Mouse (Mus musculus) limb, embryonic 11.5 days (tissue): ENCODE results near the gene Hivep3. TPM values are rescaled to one million over a fixed set of nuclear protein-coding genes. Genes with fewer than 3 reads are reported as not detected.

ENCODE experiments used
- ATAC-seq: fragments of 200-750 bp; cut with Nextera tagmentation; 2 replicates; pipeline ENCODE4 v1.8.0; 2017; ENCODE audit warnings: low read depth; ENCODE audit not compliant: insufficient number of reproducible peaks, low FRiP score, low TSS enrichment
- DNase-seq: peaks from one replicate; pipeline ENCODE4 v3.0.0-alpha.2; 2015; ENCODE audit warnings: low spot score
- H3K27ac ChIP-seq: fragments of 300-500 bp; sonication (generic); replicated peaks from 2 replicates; pipeline ENCODE4 v1.5.1; 2014; ENCODE audit warnings: low read depth, mild to moderate bottlenecking, low read length
- H3K27me3 ChIP-seq: fragments of 300-500 bp; sonication (generic); 2 replicates; pipeline ENCODE4 v1.6.1; 2014; ENCODE audit warnings: mild to moderate bottlenecking, low read length, mixed read lengths; ENCODE audit not compliant: control insufficient read depth, insufficient read depth
- H3K36me3 ChIP-seq: fragments of 300-500 bp; sonication (generic); 2 replicates; pipeline ENCODE4 v1.6.1; 2014; ENCODE audit warnings: mild to moderate bottlenecking, low read length, moderate library complexity, mixed read lengths; ENCODE audit not compliant: control insufficient read depth, insufficient read depth
- H3K4me1 ChIP-seq: fragments of 300-500 bp; sonication (generic); 2 replicates; pipeline ENCODE4 v1.6.1; 2014; ENCODE audit warnings: low read length, mixed read lengths; ENCODE audit not compliant: control insufficient read depth, insufficient read depth
- H3K4me2 ChIP-seq: fragments of 300-500 bp; sonication (generic); 2 replicates; pipeline ENCODE4 v1.6.1; 2014; ENCODE audit warnings: low read depth, mild to moderate bottlenecking, moderate library complexity; ENCODE audit not compliant: severe bottlenecking
- H3K4me3 ChIP-seq: fragments of 300-500 bp; sonication (generic); 2 replicates; pipeline ENCODE4 v1.5.1; 2014; ENCODE audit warnings: low read depth, low read length
- H3K9ac ChIP-seq: fragments of 300-500 bp; sonication (generic); 2 replicates; pipeline ENCODE4 v1.6.1; 2014; ENCODE audit warnings: mild to moderate bottlenecking, low read length
- H3K9me3 ChIP-seq: fragments of 300-500 bp; sonication (generic); 2 replicates; pipeline ENCODE4 v1.6.1; 2016; ENCODE audit warnings: low read length; ENCODE audit not compliant: control insufficient read depth
- WGBS: fragments of 180-500 bp; shearing (Covaris S2); extraction: QIAGEN DNeasy Blood & Tissue Kit; methylation state at CpG from one replicate; pipeline ENCODE4 v1.1.7; 2014; 5-methylcytosine and 5-hydroxymethylcytosine counted together
- polyA plus RNA-seq: library from polyadenylated mRNA; unstranded; fragments of >200 nt; fragmentation: Nextera tagmentation; extraction: Ambion mirVana; gene quantifications from 2 replicates; pipeline ENCODE4 v1.2.1, GENCODE M21; 2014

Hivep3 gene
- polyA plus RNA-seq, 1 experiment from 2014 or later, result 0.55 TPM

DNA sequence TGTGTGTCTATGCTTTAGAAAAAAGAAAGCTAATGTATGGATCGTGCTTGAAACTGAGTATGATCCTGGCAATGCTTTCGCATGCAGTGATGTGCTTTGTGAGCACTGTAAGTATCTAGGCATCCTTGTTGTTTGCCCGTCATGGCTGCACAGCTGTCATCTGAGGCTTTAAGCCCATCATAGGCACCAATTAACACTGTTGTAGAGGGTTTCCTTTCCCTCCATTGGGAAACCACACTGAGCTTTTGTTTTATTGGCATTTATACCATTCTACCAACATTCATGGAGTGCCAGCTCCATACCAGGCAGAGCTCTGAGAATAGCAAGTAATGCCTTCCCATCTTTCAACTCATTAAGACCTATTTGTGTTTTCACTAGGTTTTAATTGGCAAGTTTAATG lies 42.3 kb downstream of the Hivep3 start:
- Histone ChIP-seq H3K36me3 (no peaks in the 10 kb centered on the region), H3K9me3 (no peaks in the 10 kb centered on the region), H3K4me1 (no peaks in the 10 kb centered on the region), H3K4me2 (no peak overlapping the region), H3K4me3 (no peak overlapping the region), H3K27me3 (no peaks in the 10 kb centered on the region), H3K9ac (no peak overlapping the region), H3K27ac (no peak overlapping the region)
- ATAC-seq (no peak), DNase-seq (no peak)
- 79% methylated on average over 3 of the region's 3 CpGs for WGBS

DNA sequence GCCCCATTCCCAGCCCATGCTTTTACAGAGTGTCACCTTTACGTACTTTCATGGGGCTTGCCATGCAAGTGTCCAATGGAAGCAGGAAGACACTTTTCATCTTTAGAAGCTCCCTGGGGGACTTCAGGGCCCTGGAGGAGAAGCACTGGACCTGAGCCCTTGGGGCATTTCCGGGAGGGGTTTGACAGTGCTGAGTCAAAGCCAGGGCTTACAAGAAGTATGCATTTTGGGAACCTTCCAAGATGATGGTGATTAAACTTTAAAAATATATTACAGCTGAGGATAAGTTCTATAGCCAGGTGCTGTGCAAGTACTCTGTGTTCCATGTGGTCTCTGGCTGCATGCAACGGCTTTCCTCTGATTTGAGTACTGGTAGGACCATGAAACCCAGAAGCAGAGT lies 43.6 kb downstream of the Hivep3 start:
- Histone ChIP-seq H3K9ac (no peak overlapping the region), H3K9me3 (no peaks in the 10 kb centered on the region), H3K27me3 (no peaks in the 10 kb centered on the region), H3K4me2 (no peak overlapping the region), H3K27ac (no peak overlapping the region), H3K4me1 (no peaks in the 10 kb centered on the region), H3K36me3 (no peaks in the 10 kb centered on the region), H3K4me3 (no peak overlapping the region)
- DNase-seq (no peak), ATAC-seq (no peak)
- WGBS, result 89% methylated on average over 3 of the region's 3 CpGs

DNA sequence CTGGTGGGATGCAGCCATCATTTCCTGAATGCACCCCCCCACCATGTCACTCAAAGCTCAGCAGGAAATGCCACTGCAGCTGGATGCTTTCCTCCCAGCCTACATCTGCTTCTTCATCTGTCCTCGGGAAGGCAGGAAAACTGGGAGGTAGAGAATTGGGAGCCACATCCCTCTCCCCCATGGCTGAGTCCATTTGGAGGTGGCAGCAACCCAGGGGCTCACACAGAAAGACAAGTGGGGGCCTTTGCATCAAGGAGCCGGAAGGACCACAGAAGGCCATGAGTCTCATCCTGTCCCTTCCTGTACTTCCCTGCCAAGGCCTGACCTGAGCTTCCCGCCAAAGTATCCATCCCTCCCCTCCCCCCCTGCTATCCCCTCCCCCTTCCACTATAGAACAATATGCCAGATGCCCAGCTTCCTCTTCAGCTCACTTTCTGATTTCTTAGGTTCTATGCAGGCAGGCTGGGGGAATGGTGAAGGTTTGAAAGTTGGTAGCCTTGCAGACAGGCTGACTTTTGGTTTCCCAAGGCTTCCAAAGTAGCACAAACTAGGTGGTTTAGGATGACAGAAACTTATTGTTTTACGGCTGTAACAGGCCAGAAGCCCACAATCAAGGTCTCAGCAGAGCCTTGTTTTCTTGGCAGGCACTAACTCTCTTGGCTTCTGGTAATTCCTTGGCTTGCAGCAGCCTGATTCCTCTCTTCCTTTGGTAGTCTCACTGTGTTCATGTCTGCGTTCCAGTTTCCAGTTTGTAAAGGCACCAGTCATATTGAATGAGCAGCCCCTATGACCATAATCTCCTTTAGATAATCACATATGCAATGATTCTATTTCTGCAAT lies 46.2 kb downstream of the Hivep3 start:
- no peak for DNase-seq
- no peak overlapping the region for H3K4me2 ChIP-seq
- 42% methylated on average over 5 of the region's 5 CpGs for WGBS

DNA sequence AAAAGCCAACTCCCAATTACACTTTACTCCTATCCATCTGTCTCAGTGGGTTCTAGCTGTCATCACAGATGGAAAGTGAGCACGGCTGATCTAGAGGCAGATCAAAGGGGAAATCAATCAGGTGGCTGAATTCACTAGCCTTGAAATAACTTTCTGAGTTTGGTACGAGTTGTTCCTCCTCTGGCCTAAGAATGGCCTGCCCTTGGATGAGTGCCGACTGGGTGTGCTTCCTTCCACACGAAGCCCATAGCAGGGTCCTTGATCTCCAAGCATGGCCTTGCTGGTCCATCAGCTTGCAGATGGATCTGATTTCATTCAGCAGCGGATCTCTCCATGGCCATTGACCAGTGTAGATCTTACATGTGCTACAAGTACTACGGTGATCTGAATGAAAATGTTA lies 47.3 kb downstream of the Hivep3 start:
- ATAC-seq (no peak), DNase-seq (no peak)
- WGBS, result 72% methylated on average over 6 of the region's 6 CpGs
- Histone ChIP-seq H3K4me3 (no peak overlapping the region), H3K27me3 (no peaks in the 10 kb centered on the region), H3K4me2 (no peak overlapping the region), H3K36me3 (no peaks in the 10 kb centered on the region), H3K9me3 (no peaks in the 10 kb centered on the region), H3K27ac (no peak overlapping the region), H3K9ac (no peak overlapping the region), H3K4me1 (no peaks in the 10 kb centered on the region)

More for the DNA sequence above, 46.2 kb downstream of the Hivep3 start:
- H3K9ac ChIP-seq, result no peak overlapping the region
- H3K27ac ChIP-seq, result no peak overlapping the region
- no peaks in the 10 kb centered on the region for H3K36me3 ChIP-seq
- ATAC-seq, result no peak
- no peaks in the 10 kb centered on the region for H3K9me3 ChIP-seq
- no peaks in the 10 kb centered on the region for H3K27me3 ChIP-seq
- no peaks in the 10 kb centered on the region for H3K4me1 ChIP-seq
- no peak overlapping the region for H3K4me3 ChIP-seq

DNA sequence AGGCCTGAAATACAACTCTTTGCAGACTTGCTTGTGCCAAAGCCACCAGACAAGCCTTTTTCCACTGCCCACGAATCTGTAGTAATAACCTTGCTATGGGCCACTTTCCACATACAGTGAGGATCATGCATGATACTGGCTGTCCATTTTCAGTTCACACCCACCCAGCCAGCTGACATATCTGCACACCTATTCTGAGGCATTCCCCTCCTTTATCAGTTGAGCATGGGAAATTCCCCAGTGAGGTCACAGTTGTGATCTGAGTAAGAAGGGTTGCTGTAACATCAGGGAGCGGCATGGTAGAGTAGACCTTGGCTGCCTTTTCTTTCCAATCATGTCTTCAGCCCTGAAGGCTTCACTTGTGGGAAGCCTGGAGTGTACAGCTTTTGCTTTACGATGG lies 51.4 kb downstream of the Hivep3 start:
- Histone ChIP-seq H3K27ac (no peak overlapping the region), H3K27me3 (no peaks in the 10 kb centered on the region), H3K4me2 (no peak overlapping the region), H3K4me3 (no peak overlapping the region), H3K4me1 (no peaks in the 10 kb centered on the region), H3K36me3 (no peaks in the 10 kb centered on the region), H3K9me3 (no peaks in the 10 kb centered on the region), H3K9ac (no peak overlapping the region)
- ATAC-seq (no peak), DNase-seq (no peak)
- WGBS, result 86% methylated on average over 3 of the region's 3 CpGs

DNA sequence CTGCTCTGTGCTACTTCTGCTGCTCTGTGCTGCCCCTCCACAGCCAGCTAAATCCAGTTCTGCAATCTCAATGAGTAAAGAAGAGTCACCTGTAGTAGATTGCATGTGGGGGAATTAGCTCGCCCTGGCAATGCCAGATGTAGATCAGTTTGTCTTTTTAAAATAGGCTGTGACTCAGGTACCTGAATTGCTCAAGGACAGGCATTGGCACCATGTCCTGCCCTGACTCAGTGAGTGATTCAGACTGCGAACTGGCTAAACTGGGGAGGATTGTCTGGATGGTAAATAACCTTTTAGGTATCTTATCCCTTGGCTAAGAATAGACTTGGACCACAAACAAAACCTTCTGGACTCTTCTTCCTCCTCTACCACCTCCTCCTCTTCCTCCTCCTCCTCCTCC lies 52.7 kb downstream of the Hivep3 start:
- 79% methylated on average over 2 of the region's 2 CpGs for WGBS
- H3K4me1 ChIP-seq, result no peaks in the 10 kb centered on the region
- H3K9me3 ChIP-seq, result no peaks in the 10 kb centered on the region
- H3K27me3 ChIP-seq, result no peaks in the 10 kb centered on the region
- no peak overlapping the region for H3K9ac ChIP-seq
- H3K27ac ChIP-seq, result no peak overlapping the region
- H3K4me2 ChIP-seq, result no peak overlapping the region
- H3K36me3 ChIP-seq, result no peaks in the 10 kb centered on the region
- ATAC-seq (no peak), DNase-seq (no peak)
- no peak overlapping the region for H3K4me3 ChIP-seq

DNA sequence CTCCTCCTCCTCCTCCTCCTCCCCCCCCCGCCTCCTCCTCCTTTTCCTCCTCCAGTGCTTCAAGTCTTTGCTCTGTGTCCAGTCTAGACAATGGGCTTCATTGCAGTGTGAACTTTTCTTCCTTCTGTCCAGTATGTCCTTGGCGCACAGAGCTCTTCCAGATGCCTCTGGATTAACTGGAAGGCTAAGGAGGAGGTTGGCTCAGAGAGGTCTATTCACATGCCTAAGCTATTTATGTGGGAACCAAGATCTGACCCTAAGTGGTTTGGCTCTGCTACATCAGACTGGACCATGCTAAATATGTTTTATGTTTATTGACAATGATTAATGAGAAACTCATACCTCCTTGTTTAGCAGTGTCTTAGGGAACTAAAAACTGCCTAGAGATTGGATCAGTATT lies 53.1 kb downstream of the Hivep3 start:
- ATAC-seq (no peak), DNase-seq (no peak)
- no peak overlapping the region for H3K9ac ChIP-seq
- H3K27me3 ChIP-seq, result no peaks in the 10 kb centered on the region
- H3K4me3 ChIP-seq, result no peak overlapping the region
- no peaks in the 10 kb centered on the region for H3K36me3 ChIP-seq
- no peaks in the 10 kb centered on the region for H3K9me3 ChIP-seq
- no peak overlapping the region for H3K27ac ChIP-seq
- no peak overlapping the region for H3K4me2 ChIP-seq
- H3K4me1 ChIP-seq, result no peaks in the 10 kb centered on the region
- WGBS, result 63% methylated on average over 1 of the region's 2 CpGs

DNA sequence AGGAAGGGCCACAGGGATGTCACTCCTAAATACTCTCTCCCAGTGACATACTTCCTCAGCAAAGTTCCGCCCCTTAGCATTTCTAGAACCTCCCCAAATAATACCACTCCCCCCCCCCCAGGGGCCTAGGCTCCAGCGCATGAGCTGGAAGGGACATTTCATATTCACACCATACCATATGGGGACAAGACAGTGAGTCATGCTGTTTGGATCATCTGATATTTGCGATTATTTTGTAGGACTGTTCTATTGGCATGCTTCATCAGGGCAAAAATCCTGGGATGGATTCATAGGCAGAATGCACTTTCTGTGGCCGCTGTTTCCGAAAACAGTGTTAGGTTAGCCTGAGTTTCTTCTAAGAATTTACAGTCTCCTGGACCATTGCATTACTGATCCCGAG lies 55.2 kb downstream of the Hivep3 start:
- Histone ChIP-seq H3K4me3 (no peak overlapping the region), H3K27ac (no peak overlapping the region), H3K9ac (no peak overlapping the region), H3K9me3 (no peaks in the 10 kb centered on the region), H3K36me3 (no peaks in the 10 kb centered on the region), H3K4me2 (no peak overlapping the region), H3K4me1 (no peaks in the 10 kb centered on the region), H3K27me3 (no peaks in the 10 kb centered on the region)
- no peak for DNase-seq
- ATAC-seq, result no peak
- WGBS, result 90% methylated on average over 6 of the region's 6 CpGs
